Mouse (Mus musculus): ENCODE results near the gene Fxn.

The Fxn gene

DNA sequence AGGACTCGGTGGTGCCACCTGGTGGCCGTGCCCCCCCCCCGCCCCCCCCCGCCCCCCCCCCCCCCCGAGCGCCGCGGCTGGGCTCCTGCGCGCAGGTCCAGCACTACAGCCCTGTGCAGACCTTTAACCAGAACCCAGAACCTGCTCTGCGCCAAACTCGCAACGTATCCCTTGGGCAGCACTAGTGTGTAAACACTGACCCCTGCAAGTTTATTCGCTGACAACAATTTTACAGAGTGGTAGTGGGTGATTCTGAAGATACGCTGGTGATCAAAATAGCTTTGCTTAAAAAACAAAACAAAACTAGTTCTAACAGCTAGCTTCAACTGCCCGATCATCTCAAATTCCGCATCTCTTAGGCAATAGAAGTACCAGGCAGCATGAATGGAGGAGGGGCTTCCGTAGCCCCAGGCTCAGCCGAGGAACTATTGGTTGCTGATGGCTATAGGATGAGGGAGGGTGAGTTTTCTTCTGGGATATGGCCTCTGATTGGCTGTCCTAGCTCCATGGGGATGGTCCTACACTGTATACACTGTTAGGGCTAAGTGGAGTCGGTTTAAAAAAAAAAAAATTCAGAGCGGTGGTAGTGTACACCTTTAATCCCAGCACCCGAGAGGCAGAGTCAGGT, at the start of gene Fxn:
TSS of gene Fxn (minus strand) at position 5 of the 628 bp plus-strand sequence.
- DNase-seq (ENCODE audit: low spot score in 2 of 2): no peak

DNA sequence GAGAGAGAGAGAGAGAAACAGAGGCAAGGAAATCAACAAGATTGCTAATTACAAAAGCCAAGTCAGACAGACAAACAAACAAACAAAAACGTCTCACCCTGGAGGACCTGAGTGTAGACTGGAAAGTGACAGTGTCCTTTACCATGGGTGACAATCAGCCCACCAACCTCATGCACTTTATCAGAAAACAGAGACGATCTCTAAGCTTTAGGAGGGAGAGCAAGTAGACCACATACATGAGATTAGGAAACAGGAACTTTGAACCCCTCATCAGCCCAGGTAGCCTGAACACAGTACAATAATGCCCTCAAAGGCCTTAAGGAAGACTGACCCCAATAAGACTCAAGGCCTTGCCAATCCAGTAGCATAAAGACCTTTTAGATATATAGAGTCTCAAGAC, 47.5 kb upstream of the Fxn start:
- no peak for DNase-seq (ENCODE audit: low spot score in 2 of 2)

GRCm38 (mm10) chr19:24326969-24327368, 46.6 kb upstream of the Fxn start:
- DNase-seq (ENCODE audit: low spot score in 2 of 2): no peak

DNA sequence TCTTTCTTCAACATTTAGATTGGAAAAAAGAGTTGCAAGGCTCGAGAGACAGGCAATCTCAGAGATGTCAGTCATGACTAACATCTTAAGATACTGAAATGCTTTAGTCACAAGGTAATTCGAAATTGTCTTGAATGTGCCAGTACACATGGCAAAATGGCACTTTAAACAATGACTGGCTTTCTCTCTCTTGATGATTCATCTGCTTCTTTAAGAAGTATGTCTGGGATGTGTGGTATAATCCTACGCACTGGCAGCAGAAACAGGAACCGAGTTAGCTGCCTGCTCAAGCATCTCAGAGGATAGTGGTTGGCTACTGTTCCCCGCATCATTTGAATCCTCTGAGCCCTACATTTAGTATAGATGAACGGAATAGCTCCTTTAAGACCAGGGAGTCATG, 45.3 kb upstream of the Fxn start:
- no peak for DNase-seq (ENCODE audit: low spot score in 2 of 2)

DNA sequence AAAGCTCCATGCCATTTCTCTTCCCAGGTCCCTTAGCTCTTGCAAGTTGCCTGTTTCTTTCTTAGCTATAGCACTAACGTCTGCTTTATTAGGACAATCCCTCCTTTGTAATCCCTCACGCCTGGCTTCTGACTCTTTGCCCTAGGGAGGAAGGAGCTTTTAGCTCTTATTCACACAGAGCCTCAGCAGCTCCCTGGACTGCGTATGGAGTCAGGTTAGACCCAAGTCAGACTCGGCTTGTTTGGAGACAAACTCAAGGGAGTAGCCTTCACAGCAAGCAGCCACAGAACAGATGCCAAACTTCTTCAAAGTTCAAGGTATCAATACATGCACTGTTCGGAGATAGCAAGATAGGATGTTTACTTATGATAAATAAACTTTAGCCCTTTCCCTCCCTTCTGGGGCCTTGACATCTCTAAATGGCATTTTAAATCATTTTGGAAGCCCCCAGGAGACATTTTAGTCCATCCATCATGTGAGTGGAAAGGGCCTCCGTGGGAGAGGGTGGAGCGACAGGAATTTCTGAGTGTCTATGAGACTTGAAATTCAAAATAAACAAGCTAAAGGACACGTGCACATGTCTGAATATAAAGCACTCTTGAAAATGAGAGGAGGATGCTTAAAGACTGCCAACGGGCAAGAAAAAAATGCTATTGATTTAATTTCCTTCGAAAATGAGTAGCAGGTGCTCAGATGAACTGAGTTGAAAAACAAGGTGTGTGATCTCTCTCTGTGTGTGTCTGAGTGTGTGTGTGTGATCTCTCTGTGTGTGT, 43.6 kb upstream of the Fxn start:
- DNase-seq (ENCODE audit: low spot score in 2 of 2): no peak

DNA sequence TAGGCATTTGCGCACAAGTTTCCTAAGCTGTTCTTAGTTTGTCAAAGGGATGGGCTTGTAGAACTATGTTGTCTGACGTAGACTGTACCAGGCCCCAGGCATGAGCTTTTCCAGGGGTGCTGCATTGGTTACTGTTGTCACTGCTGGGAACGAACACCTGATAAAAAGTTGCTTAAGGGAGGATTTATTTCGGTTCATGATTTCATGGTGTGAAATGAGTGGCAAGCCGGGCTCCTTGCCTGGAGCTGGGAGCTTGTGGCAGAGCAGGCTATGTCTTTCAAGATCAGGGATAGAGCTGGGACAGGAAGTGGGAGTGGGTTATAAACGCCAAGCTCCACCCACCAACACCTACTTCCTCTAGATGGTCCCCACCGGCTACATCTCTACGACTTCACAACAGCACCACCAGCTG, 41.5 kb upstream of the Fxn start:
- no peak for DNase-seq (ENCODE audit: low spot score in 2 of 2)

GRCm38 (mm10) chr19:24321211-24321899, 41.0 kb upstream of the Fxn start:
- DNase-seq (ENCODE audit: low spot score in 2 of 2): no peak

DNA sequence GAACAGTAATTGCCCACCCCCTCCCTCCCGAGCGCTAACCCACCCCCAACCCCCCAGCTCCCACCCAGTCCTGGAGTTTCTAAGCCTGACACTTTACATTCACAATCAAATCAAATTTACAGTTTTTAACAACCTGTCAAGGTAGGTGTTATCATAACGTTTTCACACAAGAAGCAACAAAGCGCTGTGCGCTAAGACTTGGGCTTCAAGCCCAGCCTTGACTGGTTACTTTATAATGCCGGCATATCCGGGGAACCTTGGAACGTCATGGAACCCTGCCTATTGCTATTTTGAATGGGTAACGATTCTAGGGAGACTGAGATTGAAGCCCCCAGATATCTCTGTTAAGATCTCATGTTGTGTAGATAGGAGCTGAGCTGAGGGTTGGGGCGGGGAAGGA, 37.8 kb upstream of the Fxn start:
- no peak for DNase-seq (ENCODE audit: low spot score in 2 of 2)

GRCm38 (mm10) chr19:24317731-24318130, 37.3 kb upstream of the Fxn start:
- DNase-seq (ENCODE audit: low spot score in 2 of 2): no peak

- DNase-seq (ENCODE audit: low spot score in 2 of 2): no peak
Observed at GRCm38 (mm10) chr19:24317038-24317591, 36.7 kb upstream of the Fxn start.

DNA sequence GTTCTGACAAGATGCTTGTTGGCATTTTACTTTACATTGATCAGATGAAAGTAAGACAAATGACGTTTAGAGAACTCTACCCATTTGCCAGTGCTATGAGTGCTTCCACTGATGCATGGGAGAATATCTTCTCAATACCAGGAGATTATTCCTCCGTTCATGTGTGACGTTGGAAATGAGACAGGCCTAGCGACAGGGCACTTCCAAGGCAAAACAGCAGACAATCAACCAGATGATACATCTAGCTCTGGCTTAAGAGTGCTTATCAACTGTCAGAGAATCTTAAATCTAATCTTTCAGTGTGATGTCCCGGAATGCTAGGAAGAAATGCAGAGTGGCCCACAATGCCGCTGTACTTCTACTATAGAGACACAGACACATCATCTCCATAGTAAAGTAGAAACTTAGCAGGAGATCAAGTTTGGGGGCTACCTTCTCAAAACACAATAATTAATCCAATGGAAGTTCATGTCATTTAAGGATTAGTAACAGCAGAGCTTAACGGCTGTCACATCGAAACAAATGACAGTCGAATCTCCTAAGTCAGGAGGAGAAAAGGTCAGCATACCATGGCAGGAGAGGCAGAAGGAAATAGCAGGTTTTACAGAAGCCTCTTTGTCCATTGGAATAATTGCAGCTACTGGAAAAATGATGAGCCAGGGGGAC, 35.8 kb upstream of the Fxn start:
- DNase-seq (ENCODE audit: low spot score in 2 of 2): no peak

GRCm38 (mm10) chr19:24315234-24315633, 34.8 kb upstream of the Fxn start:
- DNase-seq (ENCODE audit: low spot score in 2 of 2): no peak

DNA sequence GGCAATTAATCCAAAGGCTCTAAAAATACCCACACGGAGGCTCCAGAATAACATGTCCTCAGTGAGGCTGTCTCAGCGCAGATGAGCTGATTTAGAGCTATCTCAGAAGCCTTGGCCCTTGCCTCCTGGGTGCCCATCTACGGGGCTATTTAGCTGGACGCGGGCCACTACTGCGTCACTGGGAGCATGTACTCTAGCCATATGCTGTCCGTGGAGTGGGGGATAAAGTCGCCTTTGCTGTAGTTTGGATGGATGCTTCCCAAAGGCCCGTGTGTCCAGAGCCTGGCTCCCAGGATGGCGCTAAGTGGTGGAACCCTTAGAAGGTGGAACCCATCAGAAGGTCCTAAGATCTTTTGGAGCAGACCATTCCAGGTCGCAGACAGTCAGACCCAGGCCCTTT, 34.3 kb upstream of the Fxn start:
- DNase-seq (ENCODE audit: low spot score in 2 of 2): no peak

- DNase-seq (ENCODE audit: low spot score in 2 of 2): no peak
Observed at GRCm38 (mm10) chr19:24312556-24313342, 32.3 kb upstream of the Fxn start.

GRCm38 (mm10) chr19:24312046-24312445, 31.6 kb upstream of the Fxn start:
- DNase-seq (ENCODE audit: low spot score in 2 of 2): no peak

DNA sequence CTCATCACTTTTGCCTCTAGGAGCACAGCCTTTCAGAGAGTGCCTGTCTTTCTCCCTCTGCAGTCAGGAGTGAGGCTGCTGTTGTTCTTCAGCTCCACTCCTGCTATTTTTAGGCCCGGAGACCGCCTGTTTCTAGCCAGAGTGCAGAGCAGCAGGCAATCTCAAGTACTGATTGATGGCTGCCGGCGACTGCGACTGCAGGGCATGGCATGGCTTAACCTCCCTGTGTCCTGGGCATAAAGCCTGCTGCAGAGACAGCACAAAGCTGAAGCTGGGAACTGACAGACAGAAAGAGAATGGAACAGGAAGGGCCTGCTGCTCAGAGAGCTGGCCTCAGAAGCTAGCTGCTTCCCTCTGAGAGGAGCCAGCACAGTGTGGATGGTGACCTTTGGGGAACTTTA, 27.9 kb upstream of the Fxn start:
- no peak for DNase-seq (ENCODE audit: low spot score in 2 of 2)

GRCm38 (mm10) chr19:24307271-24308221, 27.1 kb upstream of the Fxn start:
- no peak for DNase-seq (ENCODE audit: low spot score in 2 of 2)

DNA sequence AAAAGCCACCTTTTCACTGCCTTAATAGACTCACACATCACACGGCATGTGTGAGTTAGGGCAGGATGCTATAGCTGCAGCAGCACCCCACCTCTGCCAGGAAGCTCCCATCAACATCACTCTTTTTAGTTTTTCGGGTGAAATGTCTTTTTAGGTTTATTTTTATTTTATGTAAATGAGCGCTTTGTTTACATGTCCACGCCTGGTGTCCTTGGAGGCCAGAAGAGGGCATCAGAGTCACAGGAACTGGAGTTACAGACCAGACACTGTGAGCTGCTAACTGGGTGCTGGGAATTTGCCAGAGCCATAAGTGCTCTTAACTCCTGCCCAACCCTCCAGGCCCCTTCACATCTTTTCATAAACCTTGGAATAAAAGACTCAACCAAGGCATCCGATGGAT, 25.9 kb upstream of the Fxn start:
- no peak for DNase-seq (ENCODE audit: low spot score in 2 of 2)

DNA sequence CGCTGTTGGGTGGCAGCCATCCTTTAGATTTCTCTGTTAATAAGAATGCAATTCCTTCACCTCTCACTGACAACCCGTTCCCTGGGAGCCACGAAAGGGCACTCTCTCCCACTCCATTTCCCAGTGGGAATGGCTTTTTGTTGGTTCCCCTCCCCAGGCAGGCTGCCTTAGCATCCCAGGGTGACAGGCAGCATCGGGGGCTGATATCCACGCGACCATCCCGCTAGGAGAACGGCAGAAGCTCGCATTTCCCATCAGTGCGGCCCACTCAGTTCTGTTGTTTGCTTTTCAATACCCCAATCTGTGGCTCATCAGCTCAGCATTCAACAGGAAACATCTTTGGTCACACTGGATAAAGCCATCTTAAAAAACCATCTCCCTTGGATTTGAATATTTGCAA, 21.8 kb upstream of the Fxn start:
- no peak for DNase-seq (ENCODE audit: low spot score in 2 of 2)

GRCm38 (mm10) chr19:24301768-24302148, 21.4 kb upstream of the Fxn start:
- DNase-seq (ENCODE audit: low spot score in 2 of 2): no peak

Measured in natural killer cell, adult 2 months (primary cell).